Mouse (Mus musculus): ENCODE measurements at regions not wholly inside any gene's neighbourhood (a gene's known extent, or its start where the extent isn't known, plus 50 kb on each side); places are given as distances from the start of the nearest gene placed in this dataset.
A peak's percentile ranks its signal among the peaks of the same experiment; 100 is the strongest.

- DNase-seq (ENCODE audit: low spot score in 2 of 2), result peak in 1 of 2 experiments; percentile 57
These were observed 525.5 kb upstream of the Pappa start for GRCm38 (mm10) chr4:64598465-64598864.

- DNase-seq (ENCODE audit: low spot score in 2 of 2), result no peak
These were observed 524.8 kb upstream of the Pappa start for GRCm38 (mm10) chr4:64599222-64599621.

- DNase-seq (ENCODE audit: low spot score in 2 of 2), result no peak
These were observed 501.2 kb upstream of the Pappa start for GRCm38 (mm10) chr4:64622771-64623170.

GRCm38 (mm10) chr4:64632189-64632588, 491.8 kb upstream of the Pappa start:
- DNase-seq (ENCODE audit: low spot score in 2 of 2), result no peak

GRCm38 (mm10) chr4:64635256-64635962, 488.6 kb upstream of the Pappa start:
- no peak for DNase-seq (ENCODE audit: low spot score in 2 of 2)

- no peak for DNase-seq (ENCODE audit: low spot score in 2 of 2)
These were observed 483.9 kb upstream of the Pappa start for GRCm38 (mm10) chr4:64640056-64640455.

- DNase-seq (ENCODE audit: low spot score in 2 of 2), result no peak
These were observed 483.0 kb upstream of the Pappa start for GRCm38 (mm10) chr4:64640976-64641375.

- DNase-seq (ENCODE audit: low spot score in 2 of 2), result no peak
These were observed 478.8 kb upstream of the Pappa start for GRCm38 (mm10) chr4:64645141-64645540.

GRCm38 (mm10) chr4:64654157-64654556, 469.8 kb upstream of the Pappa start:
- DNase-seq (ENCODE audit: low spot score in 2 of 2), result no peak

- no peak for DNase-seq (ENCODE audit: low spot score in 2 of 2)
These were observed 468.4 kb upstream of the Pappa start for GRCm38 (mm10) chr4:64655534-64655933.

- DNase-seq (ENCODE audit: low spot score in 2 of 2), result no peak
These were observed 460.3 kb upstream of the Pappa start for GRCm38 (mm10) chr4:64663722-64664121.

GRCm38 (mm10) chr4:64667998-64668397, 456.0 kb upstream of the Pappa start:
- DNase-seq (ENCODE audit: low spot score in 2 of 2), result no peak

GRCm38 (mm10) chr4:64669722-64670121, 454.3 kb upstream of the Pappa start:
- DNase-seq (ENCODE audit: low spot score in 2 of 2), result no peak

- DNase-seq (ENCODE audit: low spot score in 2 of 2), result no peak
These were observed 447.5 kb upstream of the Pappa start for GRCm38 (mm10) chr4:64676438-64676837.

GRCm38 (mm10) chr4:64676881-64677280, 447.1 kb upstream of the Pappa start:
- no peak for DNase-seq (ENCODE audit: low spot score in 2 of 2)

- no peak for DNase-seq (ENCODE audit: low spot score in 2 of 2)
These were observed 439.3 kb upstream of the Pappa start for GRCm38 (mm10) chr4:64684654-64685053.

- no peak for DNase-seq (ENCODE audit: low spot score in 2 of 2)
These were observed 427.8 kb upstream of the Pappa start for GRCm38 (mm10) chr4:64696134-64696533.

GRCm38 (mm10) chr4:64723296-64723695, 400.7 kb upstream of the Pappa start:
- no peak for DNase-seq (ENCODE audit: low spot score in 2 of 2)

GRCm38 (mm10) chr4:64724851-64725250, 399.1 kb upstream of the Pappa start:
- DNase-seq (ENCODE audit: low spot score in 2 of 2), result no peak

- DNase-seq (ENCODE audit: low spot score in 2 of 2), result no peak
These were observed 368.0 kb upstream of the Pappa start for GRCm38 (mm10) chr4:64755986-64756385.

- DNase-seq (ENCODE audit: low spot score in 2 of 2), result no peak
These were observed 355.4 kb upstream of the Pappa start for GRCm38 (mm10) chr4:64768610-64769009.

- DNase-seq (ENCODE audit: low spot score in 2 of 2), result no peak
These were observed 320.1 kb upstream of the Pappa start for GRCm38 (mm10) chr4:64803886-64804285.

- peak in 1 of 2 experiments; percentile 6 for DNase-seq (ENCODE audit: low spot score in 2 of 2)
These were observed 319.0 kb upstream of the Pappa start for GRCm38 (mm10) chr4:64804996-64805395.

Measured in layer of hippocampus, postnatal 14 days (tissue).